Mouse (Mus musculus) spleen, adult 12 weeks (tissue): Measurements from ENCODE around the gene Gm21732.
"Not testable (repeated sequence)": the region's sequence is repeated elsewhere in the genome, so short reads cannot be mapped to it uniquely, and the experiment has no call there.

Experiments used
- DNase-seq: peaks from one replicate; pipeline ENCODE4 v3.0.0; 2022; ENCODE audit warnings: low spot score

Gene Gm21732

GRCm38 (mm10) chrY:38575591-38575990, at the start of gene Gm21732:
TSS of gene Gm21732 (minus strand) at chrY:38575691.
- not testable (repeated sequence) for DNase-seq
